Mouse (Mus musculus): ENCODE results near the gene Adrb1. TPM values are rescaled to one million over a fixed set of nuclear protein-coding genes. Genes with fewer than 3 reads are reported as not detected.

The Adrb1 gene
- 0.67 and 0.76 TPM in 2 replicates for polyA plus RNA-seq (2014; fragmentation: Nextera tagmentation; extraction: Ambion mirVana)

- Histone ChIP-seq H3K27ac (ENCODE audit: low read depth) (no peak within 1 kb of the TSS), H3K27me3 (replicated peaks; ENCODE audit: control insufficient read depth, insufficient read depth, low read length) (peaks cover 71% of the 10 kb centered on the region)
Measured at GRCm38 (mm10) chr19:56721387-56722211, at the start of gene Adrb1. Gene Adrb1 (plus strand): TSS chr19:56722199.

GRCm38 (mm10) chr19:56675690-56676089 lies 46.3 kb upstream of the Adrb1 start:
- H3K4me1 ChIP-seq (replicated peaks; ENCODE audit: control insufficient read depth, insufficient read depth, low read length): peaks cover 13% of the 10 kb centered on the region
- H3K36me3 ChIP-seq (ENCODE audit: control insufficient read depth, insufficient read depth, low read length): no peaks in the 10 kb centered on the region
- H3K9me3 ChIP-seq (ENCODE audit: control insufficient read depth, low read length): no peaks in the 10 kb centered on the region
- DNase-seq (ENCODE audit: low spot score): no peak
- ATAC-seq (replicated peaks; ENCODE audit: low FRiP score, low TSS enrichment, low read depth): no peak
- H3K4me2 ChIP-seq (ENCODE audit: low read length): no peak overlapping the region
- no peak overlapping the region for H3K9ac ChIP-seq (ENCODE audit: low read length)
- H3K27me3 ChIP-seq (replicated peaks; ENCODE audit: control insufficient read depth, insufficient read depth, low read length): no peaks in the 10 kb centered on the region
- WGBS: 87% methylated on average over 5 of the region's 5 CpGs
- no peak overlapping the region for H3K4me3 ChIP-seq (ENCODE audit: low read depth, low read length)
- no peak overlapping the region for H3K27ac ChIP-seq (ENCODE audit: low read depth)

More at GRCm38 (mm10) chr19:56721387-56722211, at the start of gene Adrb1:
- DNase-seq (ENCODE audit: low spot score): peak; percentile 83
- Histone ChIP-seq H3K9me3 (ENCODE audit: control insufficient read depth, low read length) (no peaks in the 10 kb centered on the region), H3K4me3 (ENCODE audit: low read depth, low read length) (peak within 1 kb of the TSS; percentile 50), H3K4me1 (replicated peaks; ENCODE audit: control insufficient read depth, insufficient read depth, low read length) (peaks cover 12% of the 10 kb centered on the region; the same call in 1 of the 2 replicates), H3K36me3 (ENCODE audit: control insufficient read depth, insufficient read depth, low read length) (no peaks in the 10 kb centered on the region), H3K9ac (ENCODE audit: low read length) (peak within 1 kb of the TSS; percentile 48), H3K4me2 (ENCODE audit: low read length) (peak within 1 kb of the TSS; percentile 96)
- WGBS: 0% methylated on average over 44 of the region's 63 CpGs
- peak; percentile 42; the same call in 1 of the 2 replicates for ATAC-seq (replicated peaks; ENCODE audit: low FRiP score, low TSS enrichment, low read depth)

GRCm38 (mm10) chr19:56676506-56676905 lies 45.5 kb upstream of the Adrb1 start:
- no peaks in the 10 kb centered on the region for H3K36me3 ChIP-seq (ENCODE audit: control insufficient read depth, insufficient read depth, low read length)
- peaks cover 17% of the 10 kb centered on the region for H3K4me1 ChIP-seq (replicated peaks; ENCODE audit: control insufficient read depth, insufficient read depth, low read length)
- no peaks in the 10 kb centered on the region for H3K27me3 ChIP-seq (replicated peaks; ENCODE audit: control insufficient read depth, insufficient read depth, low read length)
- H3K9ac ChIP-seq (ENCODE audit: low read length): no peak overlapping the region
- ATAC-seq (replicated peaks; ENCODE audit: low FRiP score, low TSS enrichment, low read depth) (no peak), DNase-seq (ENCODE audit: low spot score) (no peak)
- H3K9me3 ChIP-seq (ENCODE audit: control insufficient read depth, low read length): no peaks in the 10 kb centered on the region
- H3K27ac ChIP-seq (ENCODE audit: low read depth): no peak overlapping the region
- no peak overlapping the region for H3K4me3 ChIP-seq (ENCODE audit: low read depth, low read length)
- 93% methylated on average over 4 of the region's 4 CpGs for WGBS
- H3K4me2 ChIP-seq (ENCODE audit: low read length): no peak overlapping the region

GRCm38 (mm10) chr19:56677611-56678010 lies 44.4 kb upstream of the Adrb1 start:
- peak overlapping the region; percentile 39 for H3K27ac ChIP-seq (ENCODE audit: low read depth)
- no peaks in the 10 kb centered on the region for H3K9me3 ChIP-seq (ENCODE audit: control insufficient read depth, low read length)
- H3K36me3 ChIP-seq (ENCODE audit: control insufficient read depth, insufficient read depth, low read length): no peaks in the 10 kb centered on the region
- 34% methylated on average over 8 of the region's 8 CpGs for WGBS
- H3K27me3 ChIP-seq (replicated peaks; ENCODE audit: control insufficient read depth, insufficient read depth, low read length): no peaks in the 10 kb centered on the region
- H3K9ac ChIP-seq (ENCODE audit: low read length): no peak overlapping the region
- no peak for ATAC-seq (replicated peaks; ENCODE audit: low FRiP score, low TSS enrichment, low read depth)
- no peak overlapping the region for H3K4me3 ChIP-seq (ENCODE audit: low read depth, low read length)
- no peak for DNase-seq (ENCODE audit: low spot score)
- no peak overlapping the region for H3K4me2 ChIP-seq (ENCODE audit: low read length)
- peaks cover 17% of the 10 kb centered on the region for H3K4me1 ChIP-seq (replicated peaks; ENCODE audit: control insufficient read depth, insufficient read depth, low read length)

- no peak overlapping the region for H3K9ac ChIP-seq (ENCODE audit: low read length)
- H3K9me3 ChIP-seq (ENCODE audit: control insufficient read depth, low read length): no peaks in the 10 kb centered on the region
- no peak for DNase-seq (ENCODE audit: low spot score)
- no peak overlapping the region for H3K4me3 ChIP-seq (ENCODE audit: low read depth, low read length)
- peaks cover 17% of the 10 kb centered on the region for H3K4me1 ChIP-seq (replicated peaks; ENCODE audit: control insufficient read depth, insufficient read depth, low read length)
- ATAC-seq (replicated peaks; ENCODE audit: low FRiP score, low TSS enrichment, low read depth): no peak
- no peak overlapping the region for H3K4me2 ChIP-seq (ENCODE audit: low read length)
- 64% methylated on average over 9 of the region's 9 CpGs for WGBS
- no peaks in the 10 kb centered on the region for H3K27me3 ChIP-seq (replicated peaks; ENCODE audit: control insufficient read depth, insufficient read depth, low read length)
- H3K27ac ChIP-seq (ENCODE audit: low read depth): peak overlapping the region; percentile 57; the same call in 1 of the 2 replicates
- no peaks in the 10 kb centered on the region for H3K36me3 ChIP-seq (ENCODE audit: control insufficient read depth, insufficient read depth, low read length)
Measured at GRCm38 (mm10) chr19:56678516-56678915, 43.5 kb upstream of the Adrb1 start.

- no peaks in the 10 kb centered on the region for H3K36me3 ChIP-seq (ENCODE audit: control insufficient read depth, insufficient read depth, low read length)
- no peaks in the 10 kb centered on the region for H3K9me3 ChIP-seq (ENCODE audit: control insufficient read depth, low read length)
- no peaks in the 10 kb centered on the region for H3K27me3 ChIP-seq (replicated peaks; ENCODE audit: control insufficient read depth, insufficient read depth, low read length)
- no peak for DNase-seq (ENCODE audit: low spot score)
- no peak overlapping the region for H3K4me2 ChIP-seq (ENCODE audit: low read length)
- H3K4me3 ChIP-seq (ENCODE audit: low read depth, low read length): no peak overlapping the region
- ATAC-seq (replicated peaks; ENCODE audit: low FRiP score, low TSS enrichment, low read depth): no peak
- WGBS: 84% methylated on average over 18 of the region's 18 CpGs
- no peak overlapping the region for H3K9ac ChIP-seq (ENCODE audit: low read length)
- no peak overlapping the region; the same call in 1 of the 2 replicates for H3K27ac ChIP-seq (ENCODE audit: low read depth)
- H3K4me1 ChIP-seq (replicated peaks; ENCODE audit: control insufficient read depth, insufficient read depth, low read length): peaks cover 17% of the 10 kb centered on the region
Measured at GRCm38 (mm10) chr19:56679213-56679965, 42.6 kb upstream of the Adrb1 start.

- Histone ChIP-seq H3K4me3 (ENCODE audit: low read depth, low read length) (no peak overlapping the region), H3K36me3 (ENCODE audit: control insufficient read depth, insufficient read depth, low read length) (no peaks in the 10 kb centered on the region), H3K9ac (ENCODE audit: low read length) (no peak overlapping the region), H3K27me3 (replicated peaks; ENCODE audit: control insufficient read depth, insufficient read depth, low read length) (no peaks in the 10 kb centered on the region), H3K9me3 (ENCODE audit: control insufficient read depth, low read length) (no peaks in the 10 kb centered on the region), H3K27ac (ENCODE audit: low read depth) (no peak overlapping the region; the same call in 1 of the 2 replicates), H3K4me2 (ENCODE audit: low read length) (no peak overlapping the region), H3K4me1 (replicated peaks; ENCODE audit: control insufficient read depth, insufficient read depth, low read length) (peaks cover 17% of the 10 kb centered on the region)
- WGBS: 65% methylated on average over 7 of the region's 7 CpGs
- DNase-seq (ENCODE audit: low spot score) (no peak), ATAC-seq (replicated peaks; ENCODE audit: low FRiP score, low TSS enrichment, low read depth) (no peak)
Measured at GRCm38 (mm10) chr19:56679992-56680391, 42.0 kb upstream of the Adrb1 start.

GRCm38 (mm10) chr19:56682297-56682696 lies 39.7 kb upstream of the Adrb1 start:
- DNase-seq (ENCODE audit: low spot score): no peak
- 83% methylated on average over 7 of the region's 7 CpGs for WGBS

More at GRCm38 (mm10) chr19:56682297-56682696, 39.7 kb upstream of the Adrb1 start:
- peaks cover 20% of the 10 kb centered on the region for H3K4me1 ChIP-seq (replicated peaks; ENCODE audit: control insufficient read depth, insufficient read depth, low read length)
- H3K27ac ChIP-seq (ENCODE audit: low read depth): no peak overlapping the region
- no peaks in the 10 kb centered on the region for H3K27me3 ChIP-seq (replicated peaks; ENCODE audit: control insufficient read depth, insufficient read depth, low read length)
- H3K9me3 ChIP-seq (ENCODE audit: control insufficient read depth, low read length): no peaks in the 10 kb centered on the region
- no peak for ATAC-seq (replicated peaks; ENCODE audit: low FRiP score, low TSS enrichment, low read depth)
- H3K4me3 ChIP-seq (ENCODE audit: low read depth, low read length): no peak overlapping the region
- no peaks in the 10 kb centered on the region for H3K36me3 ChIP-seq (ENCODE audit: control insufficient read depth, insufficient read depth, low read length)
- H3K4me2 ChIP-seq (ENCODE audit: low read length): no peak overlapping the region
- no peak overlapping the region for H3K9ac ChIP-seq (ENCODE audit: low read length)

Data from intestine, embryonic 14.5 days (tissue).